Mouse (Mus musculus): ENCODE measurements around the gene Smim17.

- no peak for TF ChIP-seq CTCF (IDR thresholded peaks at IDR 0.05; ENCODE audit: extremely low read depth, insufficient read length, insufficient replicate concordance, low read depth, low read length)
- TF ChIP-seq POLR2A (IDR thresholded peaks at IDR 0.05; ENCODE audit: low read depth, low read length): no peak
Observed at GRCm38 (mm10) chr7:6372993-6373392, 25.5 kb upstream of the Smim17 start.
